Comparison of ENCODE assay signal across 21 mouse cellular contexts in the genomic region with DNA sequence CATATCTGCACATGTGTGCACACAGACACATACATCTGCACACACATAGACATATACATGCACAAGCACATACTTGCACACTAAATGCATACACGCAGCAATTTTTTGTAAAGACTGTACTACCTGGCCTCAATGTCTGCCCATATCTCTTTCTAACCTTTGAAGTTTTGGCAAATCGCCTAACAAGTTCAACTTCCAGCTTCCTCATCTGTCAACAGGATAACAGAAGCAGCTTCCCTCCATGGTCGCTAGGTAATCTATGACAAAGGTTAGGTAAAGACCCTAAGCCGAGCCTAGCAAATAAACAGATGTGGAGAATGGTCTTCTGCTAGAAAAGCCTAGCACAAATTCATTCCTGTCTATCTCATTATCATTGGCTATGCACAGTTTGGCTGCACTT. TPM values are rescaled to one million over a fixed set of nuclear protein-coding genes. Genes with fewer than 3 reads are reported as not detected.
DNase-seq lines count a peak whose midpoint lies in the region; ATAC-seq and TF ChIP-seq lines count a peak whose summit lies in the region.
"Had no signal": no experiment of that assay in that cellular context is flagged by ENCODE, and none has a peak within 500 bp of the region (broad histone marks: within the 10 kb centered on the region; RNA-seq: fewer than 3 reads in every experiment).

No protein-coding gene starts in this region.

- no peak for TF ChIP-seq CTCF in liver, adult 2 months (IDR thresholded peaks at IDR 0.05; ENCODE audit: low read depth, low read length)
- no peak for TF ChIP-seq CTCF in liver, postnatal 0 days (IDR thresholded peaks at IDR 0.05; ENCODE audit: low read depth)

- no peak overlapping the region for H3K27ac ChIP-seq in liver, adult 2 months (replicated peaks; ENCODE audit: insufficient read depth, low read depth, low read length)
- no peak overlapping the region for H3K27ac ChIP-seq in liver, embryonic 15.5 days (replicated peaks)
- H3K27ac ChIP-seq in liver, embryonic 12.5 days = no peak overlapping the region
- H3K27ac ChIP-seq in liver, postnatal 0 days (ENCODE audit: low read depth) = no peak overlapping the region
- no peak overlapping the region for H3K27ac ChIP-seq in embryonic facial prominence, embryonic 10.5 days (replicated peaks)
- H3K27ac ChIP-seq: embryonic facial prominence, embryonic 12.5 days; forebrain, embryonic 13.5 days; forebrain, embryonic 15.5 days had no signal

- peak; percentile 18 for ATAC-seq in liver, embryonic 15.5 days (ENCODE audit: insufficient read depth)
- no peak for ATAC-seq in liver, embryonic 12.5 days
- ATAC-seq in liver, postnatal 0 days = peak; percentile 74
- no peak for ATAC-seq in megakaryocyte progenitor cell, adult 5-6 weeks (replicated peaks; ENCODE audit: poor library complexity)
- ATAC-seq: forebrain, embryonic 13.5 days; forebrain, embryonic 15.5 days had no signal

- DNase-seq in liver, adult 2 months (ENCODE audit: extremely low read depth, low read depth, low spot score) = peak; percentile 58
- no peak for DNase-seq in liver
- DNase-seq in liver, postnatal 0 days = no peak
- no peak for DNase-seq in embryonic facial prominence, embryonic 10.5 days (ENCODE audit: low spot score)
- DNase-seq: adrenal gland, adult 2 months; adrenal gland, postnatal 10 days; adrenal gland, postnatal 25 days; cerebellum, adult 11 months; cerebellum, adult 18-20 months; cerebellum, adult 8-10 months; cerebellum, adult 9-11 months; cerebellum, postnatal 14 days; cerebellum, postnatal 36 days; embryo, embryonic 11 days had no signal

- no peak for TF ChIP-seq EP300 in liver, postnatal 0 days (IDR thresholded peaks at IDR 0.05; ENCODE audit: low read depth)

- H3K36me3 ChIP-seq in liver, adult 2 months (ENCODE audit: control insufficient read depth, insufficient read depth, low read length) = no peaks in the 10 kb centered on the region
- H3K36me3 ChIP-seq in liver, embryonic 15.5 days (replicated peaks) = no peaks in the 10 kb centered on the region
- H3K36me3 ChIP-seq in liver, embryonic 12.5 days = no peaks in the 10 kb centered on the region
- H3K36me3 ChIP-seq in liver, postnatal 0 days (replicated peaks; ENCODE audit: insufficient read depth, low read length) = no peaks in the 10 kb centered on the region
- H3K36me3 ChIP-seq in embryonic facial prominence, embryonic 10.5 days (replicated peaks) = peaks cover 5% of the 10 kb centered on the region; the same call in 1 of the 2 replicates
- H3K36me3 ChIP-seq: forebrain, embryonic 15.5 days had no signal

- TF ChIP-seq POLR2A in liver, adult 2 months (IDR thresholded peaks at IDR 0.05; ENCODE audit: extremely low read depth, insufficient read depth, low read length) = no peak

- H3K9ac ChIP-seq in liver, adult 2 months (ENCODE audit: low read depth, low read length) = no peak overlapping the region
- H3K9ac ChIP-seq in liver, embryonic 15.5 days = no peak overlapping the region
- no peak overlapping the region for H3K9ac ChIP-seq in liver, embryonic 12.5 days
- H3K9ac ChIP-seq in liver, postnatal 0 days (replicated peaks) = no peak overlapping the region
- H3K9ac ChIP-seq: embryonic facial prominence, embryonic 12.5 days; forebrain, embryonic 13.5 days; forebrain, embryonic 15.5 days had no signal

- no peaks in the 10 kb centered on the region for H3K79me2 ChIP-seq in liver, adult 2 months (ENCODE audit: control insufficient read depth, insufficient read depth, low read length)

- H3K4me3 ChIP-seq in liver, adult 2 months (ENCODE audit: insufficient read depth, low read depth, low read length) = no peak overlapping the region
- no peak overlapping the region for H3K4me3 ChIP-seq in liver, embryonic 15.5 days (replicated peaks)
- no peak overlapping the region for H3K4me3 ChIP-seq in liver, embryonic 12.5 days
- no peak overlapping the region for H3K4me3 ChIP-seq in liver, postnatal 0 days (ENCODE audit: low read depth, low read length)
- no peak overlapping the region for H3K4me3 ChIP-seq in embryonic facial prominence, embryonic 10.5 days
- H3K4me3 ChIP-seq: embryonic facial prominence, embryonic 12.5 days; forebrain, embryonic 13.5 days; forebrain, embryonic 15.5 days had no signal

- H3K27me3 ChIP-seq in liver, adult 2 months (ENCODE audit: control insufficient read depth, insufficient read depth, low read length) = no peaks in the 10 kb centered on the region
- no peaks in the 10 kb centered on the region for H3K27me3 ChIP-seq in liver, embryonic 15.5 days
- no peaks in the 10 kb centered on the region for H3K27me3 ChIP-seq in liver, embryonic 12.5 days (replicated peaks)
- no peaks in the 10 kb centered on the region for H3K27me3 ChIP-seq in liver, postnatal 0 days (ENCODE audit: insufficient read depth, low read length)
- H3K27me3 ChIP-seq in embryonic facial prominence, embryonic 10.5 days (replicated peaks; ENCODE audit: low read depth, poor library complexity, severe bottlenecking) = no peaks in the 10 kb centered on the region
- H3K27me3 ChIP-seq: embryonic facial prominence, embryonic 12.5 days; forebrain, embryonic 13.5 days; forebrain, embryonic 15.5 days had no signal

- 21% methylated on average over 4 of the region's 4 CpGs for WGBS in liver, adult 2 months
- WGBS in liver, embryonic 15.5 days (ENCODE audit: insufficient replicate concordance) = 58% methylated on average over 4 of the region's 4 CpGs
- 59% methylated on average over 4 of the region's 4 CpGs for WGBS in liver, embryonic 12.5 days (ENCODE audit: insufficient replicate concordance)
- 55% methylated on average over 4 of the region's 4 CpGs for WGBS in liver, postnatal 0 days (ENCODE audit: insufficient replicate concordance)
- 90% methylated on average over 4 of the region's 4 CpGs for WGBS in embryonic facial prominence, embryonic 10.5 days

- no peak overlapping the region for H3K4me2 ChIP-seq in liver, embryonic 15.5 days
- H3K4me2 ChIP-seq in liver, embryonic 12.5 days = no peak overlapping the region
- no peak overlapping the region for H3K4me2 ChIP-seq in liver, postnatal 0 days (ENCODE audit: low read depth, low read length)
- H3K4me2 ChIP-seq: embryonic facial prominence, embryonic 12.5 days; forebrain, embryonic 13.5 days; forebrain, embryonic 15.5 days had no signal

- H3K4me1 ChIP-seq in liver, adult 2 months (ENCODE audit: control insufficient read depth, insufficient read depth, low read length) = no peaks in the 10 kb centered on the region
- H3K4me1 ChIP-seq in liver, embryonic 15.5 days (replicated peaks) = no peaks in the 10 kb centered on the region
- no peaks in the 10 kb centered on the region for H3K4me1 ChIP-seq in liver, embryonic 12.5 days
- no peaks in the 10 kb centered on the region for H3K4me1 ChIP-seq in liver, postnatal 0 days (ENCODE audit: insufficient read depth)
- peaks cover 22% of the 10 kb centered on the region for H3K4me1 ChIP-seq in embryonic facial prominence, embryonic 10.5 days

- no peaks in the 10 kb centered on the region for H3K9me3 ChIP-seq in liver, embryonic 15.5 days (replicated peaks)
- H3K9me3 ChIP-seq in liver, embryonic 12.5 days (replicated peaks) = no peaks in the 10 kb centered on the region
- H3K9me3 ChIP-seq in liver, postnatal 0 days (ENCODE audit: low read length) = no peaks in the 10 kb centered on the region
- H3K9me3 ChIP-seq in embryonic facial prominence, embryonic 10.5 days = no peaks in the 10 kb centered on the region
- H3K9me3 ChIP-seq: embryonic facial prominence, embryonic 12.5 days; forebrain, embryonic 13.5 days; forebrain, embryonic 15.5 days had no signal

RNA-seq across cellular contexts. Expression of a gene that starts 37.3 kb away (rescaled TPM):
- 7.0 and 7.6 TPM in 2 replicates for total RNA-seq in liver, adult 2 months (2014; rRNA removed)
- 2.4 TPM in 2 replicates for polyA plus RNA-seq in liver, adult 2 months (2012; rRNA removed)
- 0.55 and 0.68 TPM in 2 replicates for polyA plus RNA-seq in liver, embryonic 15.5 days (2015; fragmentation: Nextera tagmentation; extraction: Ambion mirVana)
- 2.8 TPM in 2 replicates for polyA plus RNA-seq in liver, embryonic 12.5 days (2016; fragmentation: Nextera tagmentation; extraction: Ambion mirVana)
- polyA plus RNA-seq in liver, postnatal 0 days (2015; fragmentation: Nextera tagmentation; extraction: Ambion mirVana) = 1.3 and 1.6 TPM in 2 replicates
- 7.7 and 8.5 TPM in 2 replicates for polyA plus RNA-seq in embryonic facial prominence, embryonic 10.5 days (2016; fragmentation: Nextera tagmentation; extraction: Ambion mirVana)
- total RNA-seq in megakaryocyte progenitor cell, adult 5-6 weeks (2015) = 0.39 and 0.99 TPM in 2 replicates
- 0.34 and 0.62 TPM in 2 replicates for total RNA-seq in megakaryocyte progenitor cell, adult 5-6 weeks (2017)
- total RNA-seq: MEL had no signal

Comparison
In these comparisons a context has a peak if more than half of its experiments do, and no peak if none do; other contexts are left out.
1. ATAC-seq: peak in liver, embryonic 15.5 days (single experiment) and liver, postnatal 0 days (single experiment); none in liver, embryonic 12.5 days (single experiment) and megakaryocyte progenitor cell, adult 5-6 weeks (single experiment).